Mouse (Mus musculus) midbrain, embryonic 14.5 days (tissue): ENCODE results near the gene Spsb1. TPM values are rescaled to one million over a fixed set of nuclear protein-coding genes. Genes with fewer than 3 reads are reported as not detected.

Experiments used
- ATAC-seq: fragments of 200-750 bp; cut with Nextera tagmentation; 2 replicates; pipeline ENCODE4 v1.8.0; 2017; ENCODE audit warnings: moderate number of reproducible peaks, moderate library complexity; ENCODE audit not compliant: low FRiP score, low TSS enrichment
- DNase-seq: peaks from one replicate; pipeline ENCODE4 v3.0.0-alpha.2; 2015
- H3K27ac ChIP-seq: fragments of 300-500 bp; sonication (generic); replicated peaks from 2 replicates; pipeline ENCODE4 v1.5.1; 2014; ENCODE audit warnings: mild to moderate bottlenecking, low read depth, low read length, moderate library complexity
- H3K27me3 ChIP-seq: fragments of 300-500 bp; sonication (generic); 2 replicates; pipeline ENCODE4 v1.6.1; 2014; ENCODE audit warnings: low read length, control low read depth, mixed read lengths; ENCODE audit not compliant: control insufficient read depth, insufficient read depth
- H3K36me3 ChIP-seq: fragments of 300-500 bp; sonication (generic); 2 replicates; pipeline ENCODE4 v1.6.1; 2014; ENCODE audit warnings: low read length, control low read depth; ENCODE audit not compliant: control insufficient read depth, insufficient read depth
- H3K4me1 ChIP-seq: fragments of 300-500 bp; sonication (generic); 2 replicates; pipeline ENCODE4 v1.6.1; 2014; ENCODE audit warnings: mild to moderate bottlenecking, antibody characterized with exemption, low read length, control low read depth; ENCODE audit not compliant: control insufficient read depth, insufficient read depth
- H3K4me2 ChIP-seq: fragments of 300-500 bp; sonication (generic); 2 replicates; pipeline ENCODE4 v1.6.1; 2014; ENCODE audit warnings: mild to moderate bottlenecking, low read length, moderate library complexity
- H3K4me3 ChIP-seq: fragments of 300-500 bp; sonication (generic); replicated peaks from 2 replicates; pipeline ENCODE4 v1.5.1; 2014; ENCODE audit warnings: low read depth, low read length
- H3K9ac ChIP-seq: fragments of 300-500 bp; sonication (generic); replicated peaks from 2 replicates; pipeline ENCODE4 v1.6.1; 2014; ENCODE audit warnings: mild to moderate bottlenecking, low read length, moderate library complexity
- H3K9me3 ChIP-seq: fragments of 300-500 bp; sonication (generic); 2 replicates; pipeline ENCODE4 v1.6.1; 2016; ENCODE audit warnings: low read length, control low read depth, mixed read lengths; ENCODE audit not compliant: control insufficient read depth
- WGBS: fragments of 180-500 bp; shearing (Covaris S2); extraction: QIAGEN DNeasy Blood & Tissue Kit; methylation state at CpG from one replicate; pipeline ENCODE4 v1.1.7; 2014; 5-methylcytosine and 5-hydroxymethylcytosine counted together
- polyA plus RNA-seq: library from polyadenylated mRNA; unstranded; fragments of >200 nt; fragmentation: Nextera tagmentation; extraction: Ambion mirVana; gene quantifications from 2 replicates; pipeline ENCODE4 v1.2.1, GENCODE M21; 2014

Spsb1 gene
- polyA plus RNA-seq, 1 experiment from 2014 or later: 4.2 TPM

DNA sequence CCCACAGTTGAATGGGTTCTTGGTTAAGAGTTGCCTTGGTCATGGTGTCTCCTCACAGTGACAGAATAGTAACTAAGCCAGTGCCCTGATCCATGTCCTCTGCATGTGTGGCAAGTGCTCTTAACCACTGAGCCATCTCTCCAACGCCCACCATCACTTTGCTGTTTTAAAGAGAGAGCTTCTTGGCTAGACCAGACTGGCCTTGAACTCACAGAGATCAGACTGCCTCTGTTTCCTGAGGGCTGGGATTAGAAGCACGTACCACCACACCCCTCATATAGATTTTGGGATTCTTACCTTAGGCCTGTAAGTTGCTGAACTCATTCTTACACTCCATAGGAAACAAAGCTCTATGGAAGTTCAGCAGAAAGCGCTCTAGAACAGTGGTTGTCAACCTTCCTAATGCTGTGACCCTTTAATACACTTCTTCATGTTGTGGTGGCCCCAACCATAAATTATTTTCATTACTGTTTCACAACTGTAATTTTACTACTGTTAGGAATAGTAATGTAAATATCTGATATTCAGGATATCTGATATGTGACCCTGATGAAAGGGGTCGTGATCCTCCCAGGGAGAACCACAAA is 101.1 kb downstream of the Spsb1 start:
- 70% methylated on average over 4 of the region's 4 CpGs for WGBS
- H3K9ac ChIP-seq: no peak overlapping the region
- H3K4me3 ChIP-seq: no peak overlapping the region
- ATAC-seq (no peak), DNase-seq (no peak)
- no peaks in the 10 kb centered on the region for H3K9me3 ChIP-seq
- peak overlapping the region; percentile 60 for H3K4me2 ChIP-seq
- H3K36me3 ChIP-seq: no peaks in the 10 kb centered on the region
- H3K27me3 ChIP-seq: no peaks in the 10 kb centered on the region
- no peak overlapping the region for H3K27ac ChIP-seq
- peaks cover 18% of the 10 kb centered on the region for H3K4me1 ChIP-seq

DNA sequence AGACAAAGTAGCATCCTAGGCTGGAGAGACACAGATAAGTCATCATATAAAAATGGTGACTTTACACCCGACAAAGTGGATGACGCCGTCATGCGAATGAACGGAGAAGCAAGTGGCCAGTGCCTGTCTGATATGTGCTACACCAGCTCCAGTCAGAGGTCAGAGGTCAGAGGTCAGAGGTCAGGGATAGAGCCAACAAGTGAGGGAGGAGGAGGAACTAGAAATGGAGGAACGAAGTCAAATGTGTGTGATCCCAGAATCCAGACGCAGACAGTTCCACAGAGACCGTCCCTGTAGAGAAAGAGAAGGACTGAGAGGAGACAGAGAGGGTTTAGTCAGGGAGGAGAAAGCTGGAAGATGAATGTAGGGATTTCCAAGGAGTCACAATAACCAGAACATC is 103.3 kb downstream of the Spsb1 start:
- Histone ChIP-seq H3K36me3 (no peaks in the 10 kb centered on the region), H3K9ac (no peak overlapping the region), H3K4me2 (no peak overlapping the region), H3K27me3 (no peaks in the 10 kb centered on the region), H3K27ac (no peak overlapping the region), H3K4me1 (peaks cover 11% of the 10 kb centered on the region; the same call in 1 of the 2 replicates), H3K4me3 (no peak overlapping the region), H3K9me3 (no peaks in the 10 kb centered on the region)
- no peak for DNase-seq
- ATAC-seq: no peak
- 69% methylated on average over 8 of the region's 8 CpGs for WGBS

DNA sequence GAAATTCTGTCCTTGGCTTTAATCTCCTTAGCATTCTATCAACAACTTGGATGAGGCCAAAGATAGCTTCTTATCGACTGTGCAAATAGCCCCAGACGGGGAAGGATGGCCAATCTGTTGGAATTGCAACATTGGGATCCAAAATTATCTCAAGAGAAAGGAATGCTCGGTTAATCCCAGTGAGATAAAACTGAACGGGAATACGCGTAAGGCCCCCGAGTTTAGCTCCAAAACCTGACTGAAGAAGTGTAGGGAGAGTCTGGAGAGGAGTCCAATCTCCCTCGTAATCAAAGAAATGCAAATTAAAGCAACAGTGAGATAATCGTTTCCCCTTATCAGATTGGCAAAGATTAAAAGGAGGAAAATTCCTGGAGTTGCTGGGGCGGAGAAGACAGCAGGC is 104.2 kb downstream of the Spsb1 start:
- WGBS: 71% methylated on average over 10 of the region's 10 CpGs
- ATAC-seq (no peak), DNase-seq (no peak)
- Histone ChIP-seq H3K4me3 (no peak overlapping the region), H3K4me2 (no peak overlapping the region), H3K27ac (no peak overlapping the region), H3K9ac (no peak overlapping the region), H3K27me3 (no peaks in the 10 kb centered on the region), H3K4me1 (peaks cover 11% of the 10 kb centered on the region; the same call in 1 of the 2 replicates), H3K36me3 (no peaks in the 10 kb centered on the region), H3K9me3 (no peaks in the 10 kb centered on the region)

DNA sequence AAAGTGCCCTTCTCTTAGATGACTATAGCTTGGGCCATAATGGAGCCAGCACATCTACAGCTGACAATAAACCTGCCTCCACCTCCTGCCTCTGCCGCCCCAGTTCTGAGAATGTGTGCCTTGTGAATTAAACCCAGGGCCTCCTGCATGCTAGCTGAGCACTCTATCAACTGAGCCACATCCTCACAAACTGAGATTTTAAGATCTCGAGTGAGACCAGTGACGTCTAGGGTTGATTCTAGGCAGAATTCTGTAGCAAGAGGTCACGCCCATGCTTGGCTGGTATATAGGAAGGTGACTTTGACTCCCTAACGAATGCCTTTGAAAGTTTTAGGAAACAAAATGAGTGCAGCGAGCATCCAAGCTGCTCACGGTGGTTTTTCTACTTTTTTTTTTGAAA is 104.8 kb downstream of the Spsb1 start:
- no peak overlapping the region for H3K4me2 ChIP-seq
- no peak overlapping the region for H3K9ac ChIP-seq
- no peak overlapping the region for H3K27ac ChIP-seq
- ATAC-seq (no peak), DNase-seq (no peak)
- H3K4me1 ChIP-seq: peaks cover 7% of the 10 kb centered on the region; the same call in 1 of the 2 replicates
- WGBS: 88% methylated on average over 7 of the region's 7 CpGs
- H3K9me3 ChIP-seq: no peaks in the 10 kb centered on the region
- no peaks in the 10 kb centered on the region for H3K27me3 ChIP-seq
- H3K36me3 ChIP-seq: no peaks in the 10 kb centered on the region
- H3K4me3 ChIP-seq: no peak overlapping the region

DNA sequence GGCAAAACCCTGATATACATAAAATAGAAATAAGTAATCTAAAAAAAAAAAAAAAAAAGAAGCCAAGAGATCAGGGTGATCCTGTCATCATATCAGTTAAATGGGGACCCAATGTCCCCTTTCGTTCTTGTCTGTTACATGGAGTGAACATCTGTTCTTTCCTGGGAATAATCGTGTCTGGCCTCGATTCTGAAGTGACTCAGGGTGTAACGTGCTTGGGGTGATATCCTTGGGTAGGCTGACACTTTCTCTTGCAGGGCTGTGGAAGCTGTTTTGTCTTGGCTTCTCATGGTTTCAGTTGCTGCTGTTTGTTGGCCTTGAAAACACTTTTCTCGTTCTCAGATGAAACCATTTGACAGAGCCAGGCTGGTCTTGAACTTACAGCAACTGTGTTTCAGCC is 105.8 kb downstream of the Spsb1 start:
- no peak overlapping the region for H3K27ac ChIP-seq
- WGBS: 84% methylated on average over 5 of the region's 5 CpGs
- ATAC-seq (no peak), DNase-seq (no peak)
- no peak overlapping the region for H3K4me2 ChIP-seq
- no peaks in the 10 kb centered on the region for H3K9me3 ChIP-seq
- no peaks in the 10 kb centered on the region for H3K36me3 ChIP-seq
- no peaks in the 10 kb centered on the region for H3K4me1 ChIP-seq
- no peak overlapping the region for H3K4me3 ChIP-seq
- no peaks in the 10 kb centered on the region for H3K27me3 ChIP-seq
- H3K9ac ChIP-seq: no peak overlapping the region

DNA sequence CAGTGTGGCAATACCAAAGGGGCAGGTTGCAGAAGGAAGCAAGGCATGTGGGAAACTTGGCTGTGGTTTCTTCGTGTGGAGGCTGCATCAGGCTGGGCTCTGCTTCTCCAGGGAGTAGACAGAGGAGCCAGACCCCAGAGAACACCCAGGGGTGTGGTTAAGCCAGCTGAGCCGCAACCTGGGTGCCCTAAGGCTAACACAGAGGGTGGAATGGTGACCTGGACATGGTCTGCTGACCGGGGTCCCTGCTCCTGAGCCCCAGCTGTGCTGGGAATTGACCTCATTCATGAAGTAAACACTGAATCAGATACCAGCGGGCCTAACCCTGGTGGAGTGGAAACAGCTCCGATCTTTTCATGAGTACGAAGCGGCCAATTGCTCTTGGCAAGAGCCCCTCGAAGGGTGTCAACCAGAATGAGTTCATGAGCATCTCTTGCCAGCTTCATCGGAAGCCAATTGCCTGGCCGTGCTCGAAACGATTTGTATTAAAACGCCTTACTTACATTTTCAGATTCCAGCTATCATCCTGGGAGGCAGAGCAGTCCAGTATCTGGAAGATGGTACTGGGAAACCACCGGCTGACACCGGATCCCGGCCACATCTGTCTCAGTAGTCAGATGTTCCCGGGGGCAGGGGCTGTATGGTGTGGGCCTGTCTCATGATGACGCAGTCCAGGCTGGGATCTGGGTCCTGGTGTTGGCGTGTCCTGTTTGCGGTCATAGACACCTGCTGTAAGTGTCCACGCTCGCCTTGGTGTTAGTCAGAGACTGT is 107.8 kb downstream of the Spsb1 start:
- Histone ChIP-seq H3K9ac (no peak overlapping the region), H3K9me3 (no peaks in the 10 kb centered on the region), H3K4me1 (no peaks in the 10 kb centered on the region), H3K4me2 (no peak overlapping the region), H3K36me3 (no peaks in the 10 kb centered on the region), H3K4me3 (no peak overlapping the region), H3K27ac (no peak overlapping the region), H3K27me3 (no peaks in the 10 kb centered on the region)
- DNase-seq: no peak
- 87% methylated on average over 22 of the region's 22 CpGs for WGBS
- no peak for ATAC-seq

Other genes starting within 250 kb of the Spsb1 start
- 30.8 and 36.2 TPM in 2 replicates for gene Tmem201, start 217.0 kb downstream of the Spsb1 start, polyA plus RNA-seq
- gene Slc25a33, start 180.8 kb downstream of the Spsb1 start, polyA plus RNA-seq: 29.1 and 31.2 TPM in 2 replicates
- gene H6pd, start 54.0 kb upstream of the Spsb1 start, polyA plus RNA-seq: 1.5 and 1.7 TPM in 2 replicates
- 0.11 and 0.25 TPM in 2 replicates for gene Gpr157, start 132.3 kb upstream of the Spsb1 start, polyA plus RNA-seq
- 1.4 and 1.5 TPM in 2 replicates for gene Slc2a5, start 164.2 kb upstream of the Spsb1 start, polyA plus RNA-seq
- gene Slc2a7, start 193.9 kb upstream of the Spsb1 start, polyA plus RNA-seq: not detected in 2 replicates
- gene Car6, start 246.3 kb upstream of the Spsb1 start, polyA plus RNA-seq: 0.32 TPM in 1 of 2 replicates, not detected in the other